Mouse (Mus musculus): ENCODE measurements around the gene Kif22.
"Not testable (repeated sequence)": the region's sequence is repeated elsewhere in the genome, so short reads cannot be mapped to it uniquely, and the experiment has no call there.

The Kif22 gene

DNA sequence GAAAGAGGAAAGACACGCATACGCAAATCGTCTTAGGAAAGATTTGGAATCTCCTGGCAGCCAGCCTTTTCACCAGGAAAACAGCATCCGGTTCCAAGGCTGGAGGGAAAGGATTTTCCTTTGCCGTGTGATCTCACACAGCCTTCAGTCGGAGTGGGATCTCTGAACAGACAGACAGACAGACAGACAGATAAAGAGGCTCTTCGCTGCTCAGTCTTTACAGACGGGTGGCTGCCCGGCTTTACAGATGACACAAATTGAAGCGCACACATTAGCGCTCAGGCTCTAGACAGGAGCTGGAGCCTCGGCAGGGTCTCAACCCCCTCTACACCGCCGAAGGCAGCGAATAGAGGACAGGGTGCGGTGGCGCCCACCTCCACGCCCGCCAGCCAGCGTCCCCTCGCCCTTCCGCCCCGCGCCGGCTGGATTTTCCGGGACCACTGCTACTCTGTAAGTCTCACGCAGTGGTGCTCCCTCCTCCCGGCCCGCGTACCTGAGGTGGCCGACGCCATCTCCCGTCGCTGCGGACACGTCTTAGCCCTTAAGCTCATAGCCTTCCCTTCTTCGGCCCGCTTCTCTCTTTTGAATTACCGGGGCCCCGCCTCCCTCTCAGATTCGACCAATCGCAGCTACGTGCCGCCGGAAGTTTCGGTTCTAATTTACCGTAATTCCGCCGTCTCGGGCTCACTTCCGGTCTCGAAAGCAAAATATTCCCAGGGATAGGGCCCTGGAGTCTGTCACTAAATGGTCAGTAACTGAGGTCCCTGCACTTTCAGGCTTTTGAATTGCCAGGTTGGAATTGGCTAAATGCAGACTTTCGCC lies at the start of gene Kif22:
Kif22 (minus strand) TSS at position 621 of the 822 bp plus-strand sequence.
- DNase-seq (ENCODE audit: low read depth), result peak; percentile 91

DNA sequence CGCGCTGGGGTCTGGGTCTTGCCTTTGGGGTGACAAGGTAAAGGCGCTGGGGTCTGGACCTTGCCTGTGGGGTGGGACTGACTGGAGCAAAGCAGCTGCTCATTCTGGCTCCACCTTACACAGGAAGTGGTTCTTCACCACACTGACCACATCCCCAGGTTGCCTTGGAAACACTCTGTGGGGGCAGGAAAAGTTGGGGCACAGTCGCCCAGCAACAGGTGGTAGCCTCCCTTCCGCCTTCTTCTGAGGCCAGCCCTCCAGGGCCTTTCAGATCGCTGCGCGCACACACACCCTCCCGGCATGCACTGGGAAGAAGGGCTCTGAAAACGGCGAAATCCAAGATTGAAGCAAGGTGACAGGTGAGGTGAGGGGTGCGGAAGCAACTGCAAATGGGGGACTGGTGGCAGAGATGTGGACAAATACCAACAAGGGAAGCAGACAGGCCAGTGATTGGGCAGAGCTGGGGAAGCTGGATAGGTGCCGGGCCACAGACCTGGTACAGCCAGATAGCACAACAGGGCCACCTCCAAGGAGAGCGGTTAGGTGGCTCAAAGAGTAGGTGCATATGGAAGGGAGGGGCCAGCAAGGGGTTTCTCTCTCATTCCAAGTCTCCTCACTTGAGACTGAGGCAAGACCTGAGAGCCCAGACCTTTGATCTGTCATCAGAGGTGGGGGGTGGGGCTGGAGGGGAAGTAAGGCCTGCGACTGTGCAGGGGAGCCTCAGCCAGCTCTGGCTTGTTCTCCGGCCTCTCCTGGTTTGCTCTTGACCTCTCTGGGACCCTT lies 49.0 kb upstream of the Kif22 start, which contains the start of gene AI467606:
AI467606 (plus strand) TSS at position 246 of the 783 bp plus-strand sequence.
- DNase-seq (ENCODE audit: low read depth), result peak; percentile 99

DNA sequence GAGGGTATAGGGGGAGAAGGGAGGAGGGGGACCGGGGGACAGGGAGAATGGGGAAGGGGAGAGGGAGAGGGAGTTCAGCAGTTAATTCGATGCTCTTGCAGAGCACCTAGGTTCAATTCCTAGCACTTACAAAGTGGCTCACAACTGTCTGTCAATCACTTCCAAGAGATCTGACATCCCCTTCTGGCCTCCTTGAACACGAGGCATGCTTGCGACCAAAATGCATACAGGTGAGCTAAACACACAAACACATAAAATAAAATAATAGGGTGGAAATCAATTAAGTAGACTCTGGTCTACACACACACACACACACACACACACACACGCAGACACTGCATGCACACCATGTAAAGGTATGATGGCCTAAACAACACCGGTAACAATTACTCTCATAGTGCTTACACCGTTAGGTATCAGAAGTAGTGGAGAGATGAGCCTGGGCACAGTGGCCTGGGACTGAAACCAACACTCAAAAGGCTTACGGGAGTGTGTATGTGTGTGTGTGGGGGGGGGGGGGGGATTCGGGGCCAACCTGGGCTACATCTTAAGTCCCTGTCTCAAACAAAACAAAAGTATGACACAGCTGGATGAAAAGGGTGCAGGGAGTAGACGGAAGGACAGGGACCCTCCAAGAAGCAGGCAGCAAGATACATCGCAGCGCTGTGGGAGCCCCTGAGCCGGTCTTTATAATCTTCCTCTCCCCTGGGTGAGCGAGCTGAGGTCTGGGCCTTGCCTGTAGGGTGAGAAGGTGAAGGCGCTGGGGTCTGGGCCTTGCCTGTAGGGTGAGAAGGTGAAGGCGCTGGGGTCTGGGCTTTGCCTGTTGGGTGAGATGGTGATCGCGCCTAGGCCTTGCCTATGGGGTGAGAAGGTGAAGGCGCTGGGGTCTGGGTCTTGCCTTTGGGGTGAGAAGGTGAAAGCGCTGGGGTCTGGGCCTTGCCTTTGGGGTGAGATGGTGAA lies 48.2 kb upstream of the Kif22 start:
- DNase-seq (ENCODE audit: low read depth), result no peak

DNA sequence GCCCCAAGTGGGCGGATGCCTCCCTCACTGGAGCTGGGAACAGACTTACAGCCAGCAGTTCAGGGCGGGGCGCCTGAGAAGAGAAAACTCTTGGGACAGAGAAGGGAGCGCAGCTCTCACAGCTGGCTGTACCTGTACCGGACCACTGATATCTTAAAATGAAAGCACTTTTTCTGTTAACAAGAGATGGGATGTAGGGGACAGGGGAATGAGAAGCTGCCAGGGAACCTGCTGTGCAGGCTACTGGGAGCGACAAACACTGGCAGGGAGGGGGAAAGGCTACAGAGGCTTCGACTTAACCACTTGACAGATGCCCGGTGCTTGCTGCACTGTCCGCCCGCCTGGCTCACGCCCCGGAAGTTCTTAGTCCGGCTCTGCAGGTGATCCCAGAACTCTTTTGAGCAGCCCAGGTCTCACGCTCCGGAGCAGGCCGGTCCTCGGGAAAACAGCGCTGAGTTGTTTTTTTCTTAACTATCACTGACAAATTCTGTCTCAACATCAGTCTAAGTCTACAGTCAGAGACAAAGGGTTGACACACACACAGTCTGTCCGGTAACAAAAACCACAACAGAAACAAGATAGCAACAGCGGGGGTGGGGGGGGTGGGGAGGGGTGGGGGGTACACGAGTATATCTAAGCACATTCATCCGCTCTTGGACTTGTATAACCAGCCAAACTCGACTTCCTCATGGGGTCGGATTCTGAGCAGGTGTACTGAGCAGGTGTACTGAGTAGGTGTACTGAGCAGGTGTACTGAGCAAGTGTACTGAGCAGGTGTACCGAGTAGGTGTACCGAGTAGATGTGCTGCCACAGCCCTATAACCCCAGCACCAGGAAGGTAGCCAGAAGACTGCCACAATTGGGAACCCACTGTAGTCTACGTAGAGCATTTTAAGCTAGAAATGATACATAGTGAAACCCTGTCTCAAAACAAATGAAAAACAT lies 46.9 kb upstream of the Kif22 start:
- peak; percentile 61 for DNase-seq (ENCODE audit: low read depth)

DNA sequence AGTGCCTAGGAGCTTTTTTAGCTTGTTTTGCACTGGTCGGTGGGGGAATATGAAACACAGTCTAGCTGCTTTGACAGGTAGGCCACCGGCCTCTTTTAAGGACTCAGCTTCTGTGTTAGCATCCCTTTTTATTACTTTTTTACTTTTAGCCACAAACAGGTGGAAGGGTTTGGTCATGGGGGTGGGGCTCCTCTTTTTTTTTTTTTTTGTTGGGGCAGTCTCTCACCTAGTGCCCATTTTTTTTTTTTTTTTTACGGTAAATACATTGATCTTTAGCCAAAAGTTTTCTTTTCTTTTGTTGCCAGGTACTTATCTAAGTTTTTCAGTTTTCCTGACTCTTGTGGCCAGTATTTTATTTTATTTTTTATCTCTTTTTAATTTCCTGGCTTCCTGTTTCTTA lies 45.8 kb upstream of the Kif22 start:
- DNase-seq (ENCODE audit: low read depth), result no peak

DNA sequence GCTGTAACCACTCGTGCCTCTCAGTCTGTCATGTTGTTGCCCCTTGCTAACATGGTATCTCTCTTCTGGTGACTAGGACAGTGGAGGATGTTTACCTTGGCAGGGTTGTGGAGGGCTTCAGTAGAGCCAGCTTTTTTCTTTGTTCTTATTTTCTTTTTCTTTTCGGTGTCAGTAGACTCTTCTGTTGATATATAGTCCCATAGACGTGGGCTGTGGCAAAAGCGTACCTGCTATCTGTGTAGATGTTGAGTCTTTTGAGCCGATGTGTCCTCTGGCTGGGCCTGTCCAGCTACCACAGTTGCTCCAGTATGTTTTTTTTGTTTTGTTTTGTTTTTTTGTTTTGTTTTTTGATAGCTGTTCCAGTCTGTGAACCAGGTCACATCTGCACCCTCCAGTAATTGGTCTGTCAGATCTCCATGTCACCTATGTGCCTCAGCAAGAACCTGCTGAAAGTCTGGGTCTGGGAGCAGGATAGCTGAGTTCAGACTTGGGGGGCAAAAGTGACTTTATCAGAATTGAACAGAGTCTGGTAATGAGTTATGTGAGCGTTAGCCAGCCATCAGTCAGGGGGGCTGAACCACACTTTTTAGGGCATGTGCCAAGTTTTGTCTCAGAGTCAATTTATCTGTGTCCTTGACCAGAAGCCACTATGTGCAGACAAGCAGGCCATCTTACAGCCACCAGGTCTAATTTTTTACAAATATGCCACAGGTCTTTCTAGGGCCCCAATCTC lies 45.2 kb upstream of the Kif22 start, which contains the start of gene Zg16:
Zg16 (minus strand) TSS at position 51 of the 733 bp plus-strand sequence.
- not testable (repeated sequence) for DNase-seq (ENCODE audit: low read depth)

DNA sequence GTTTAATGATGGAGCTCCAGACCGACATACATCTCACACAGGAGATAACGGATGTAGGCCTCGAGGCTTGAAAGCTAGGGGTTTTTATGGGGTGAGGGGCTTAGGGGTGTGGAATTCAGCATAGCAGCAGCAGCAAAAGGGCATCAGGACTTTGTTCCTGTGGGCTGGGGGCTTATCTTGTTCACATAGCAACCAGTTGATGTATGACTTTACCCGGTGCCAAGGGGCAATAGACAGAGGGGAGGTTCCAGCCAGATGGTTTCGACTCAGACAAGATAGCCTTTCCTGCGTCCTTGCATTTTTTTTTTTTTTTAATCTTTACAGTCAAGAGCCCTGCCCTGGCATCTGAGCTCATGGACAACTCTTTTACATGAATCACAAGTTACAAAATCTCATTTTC lies 43.5 kb upstream of the Kif22 start:
- DNase-seq (ENCODE audit: low read depth), result not testable (repeated sequence)

DNA sequence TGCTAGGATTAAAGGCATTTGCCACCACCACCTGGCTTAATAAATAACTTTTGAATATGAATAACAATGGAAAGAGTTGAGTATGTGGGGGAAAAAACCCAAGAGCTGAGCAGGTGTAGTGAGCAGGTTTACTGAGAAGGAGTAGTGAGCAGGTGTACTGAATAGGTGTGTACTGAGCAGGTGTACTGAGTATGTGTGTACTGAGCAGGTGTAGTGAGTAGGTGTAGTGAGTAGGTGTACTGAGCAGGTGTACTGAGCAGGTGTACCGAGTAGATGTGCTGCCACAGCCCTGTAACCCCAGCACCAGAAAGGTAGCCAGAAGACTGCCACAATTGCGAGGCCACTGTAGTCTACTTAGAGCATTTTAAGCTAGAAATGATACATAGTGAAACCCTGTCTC lies 42.5 kb upstream of the Kif22 start:
- no peak for DNase-seq (ENCODE audit: low read depth)

DNA sequence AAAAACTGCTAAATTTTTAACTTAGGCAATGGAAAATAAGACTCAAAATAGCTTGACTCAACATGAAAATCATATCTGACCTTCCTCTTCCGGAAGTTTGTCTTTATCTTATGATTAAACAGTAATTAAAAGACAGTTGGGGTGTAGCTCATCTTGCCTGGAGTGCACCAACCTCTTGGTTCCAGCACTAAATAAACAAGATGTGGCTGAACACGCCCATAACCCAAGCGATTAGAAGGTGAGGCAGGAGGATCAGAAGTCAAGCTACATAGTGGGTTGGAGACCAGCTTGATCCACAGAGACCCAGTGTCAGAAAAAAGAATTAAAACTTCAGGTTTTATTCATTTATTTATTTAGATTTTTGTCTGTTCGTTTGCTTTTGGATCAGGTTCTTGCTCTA lies 41.4 kb upstream of the Kif22 start:
- peak; percentile 42 for DNase-seq (ENCODE audit: low read depth)

DNA sequence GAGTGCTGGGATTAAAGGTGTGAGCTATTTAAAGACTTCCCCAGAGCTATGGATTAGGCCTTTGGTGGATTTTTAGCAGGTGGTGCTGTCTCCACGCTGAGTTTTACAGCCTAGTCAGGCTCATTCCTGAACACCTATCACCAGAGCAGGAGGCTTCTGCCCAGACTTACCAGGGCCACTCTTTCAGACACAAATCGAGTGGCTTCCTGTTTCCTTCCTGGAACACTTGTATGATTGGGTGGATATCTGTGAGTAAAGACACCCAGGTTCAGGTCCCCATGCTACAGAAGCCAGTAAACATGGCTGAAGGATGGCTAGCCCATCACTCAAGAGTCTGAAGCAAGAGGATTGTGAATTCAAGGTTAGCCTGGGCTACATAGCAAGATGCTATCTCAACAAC lies 40.7 kb upstream of the Kif22 start:
- DNase-seq (ENCODE audit: low read depth), result peak; percentile 51

DNA sequence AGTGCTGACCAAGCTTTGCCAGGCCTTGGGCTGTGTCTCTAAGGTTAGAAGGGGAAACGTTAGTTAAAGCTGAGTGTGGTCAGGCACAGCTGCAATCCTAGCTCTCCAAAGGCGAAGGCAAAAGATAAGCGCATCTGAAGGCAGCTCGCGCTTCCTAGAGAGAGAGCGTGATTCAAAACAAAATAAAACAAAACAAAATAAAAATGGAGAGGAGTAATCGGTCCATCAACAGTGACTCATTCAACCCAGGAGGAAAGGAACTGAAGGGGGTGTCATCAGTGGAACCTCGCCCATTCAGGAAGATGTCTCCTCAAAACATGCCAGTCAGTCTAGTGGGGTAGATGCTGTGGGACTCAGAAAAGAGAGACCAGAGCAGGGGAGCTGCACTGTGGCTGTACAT lies 40.0 kb upstream of the Kif22 start:
- DNase-seq (ENCODE audit: low read depth), result peak; percentile 81

DNA sequence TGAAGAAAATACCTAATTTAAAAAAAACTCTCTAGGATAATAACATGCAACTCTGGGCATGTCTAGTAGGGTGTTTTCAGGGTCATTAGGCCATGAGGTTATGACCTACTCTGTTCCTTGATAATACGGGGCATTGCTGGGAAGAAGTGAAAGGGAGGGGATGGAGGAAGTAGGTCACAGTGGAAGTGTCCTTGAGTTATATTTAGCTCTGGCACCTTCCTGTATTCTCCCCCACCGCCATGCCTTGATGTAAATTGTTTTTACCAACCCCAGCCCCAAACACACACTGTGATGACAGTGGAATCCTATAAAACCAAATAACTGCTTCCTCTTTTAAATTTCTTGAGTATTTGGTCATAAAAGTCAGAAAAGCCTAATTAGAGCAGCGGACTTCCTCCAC lies 37.8 kb upstream of the Kif22 start:
- DNase-seq (ENCODE audit: low read depth), result peak; percentile 69

DNA sequence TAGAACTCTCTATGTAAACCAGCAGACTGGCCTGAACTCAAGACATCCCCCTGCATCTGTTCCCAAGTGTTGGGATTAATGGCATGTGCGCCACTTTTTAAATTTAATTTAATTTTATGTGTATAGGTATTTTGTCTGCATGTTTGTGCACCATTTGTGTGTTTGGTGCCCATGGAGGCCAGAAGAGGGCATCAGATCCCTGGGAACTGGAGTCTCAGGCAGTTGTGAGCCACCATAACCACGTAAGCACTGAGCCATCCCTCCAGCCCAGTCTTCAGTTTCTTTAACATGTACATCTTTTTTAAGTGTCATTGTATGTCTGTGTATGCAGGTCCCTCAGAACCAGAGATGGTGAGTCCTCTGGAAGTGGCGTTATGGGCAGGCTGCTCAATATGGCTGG lies 35.4 kb upstream of the Kif22 start:
- DNase-seq (ENCODE audit: low read depth), result peak; percentile 79

DNA sequence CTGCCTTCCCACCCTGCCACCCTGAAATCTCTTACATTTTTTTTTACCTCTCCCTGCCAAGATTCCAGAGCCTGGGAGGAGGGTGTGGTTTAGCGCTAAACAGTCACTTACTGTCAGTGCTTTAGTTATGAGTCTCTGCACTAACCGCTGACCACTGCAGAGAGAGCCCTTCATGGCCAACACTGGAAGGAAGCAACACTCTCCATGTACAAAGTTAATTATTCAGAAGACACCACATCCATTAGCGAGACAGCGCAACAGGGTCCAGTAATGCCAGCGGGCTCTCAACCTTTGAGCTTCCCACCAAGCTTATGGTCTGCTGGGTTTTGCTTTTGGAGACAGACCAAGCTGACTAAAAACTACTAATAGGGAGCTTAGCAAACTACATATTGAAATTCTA lies 33.9 kb upstream of the Kif22 start:
- DNase-seq (ENCODE audit: low read depth), result no peak

DNA sequence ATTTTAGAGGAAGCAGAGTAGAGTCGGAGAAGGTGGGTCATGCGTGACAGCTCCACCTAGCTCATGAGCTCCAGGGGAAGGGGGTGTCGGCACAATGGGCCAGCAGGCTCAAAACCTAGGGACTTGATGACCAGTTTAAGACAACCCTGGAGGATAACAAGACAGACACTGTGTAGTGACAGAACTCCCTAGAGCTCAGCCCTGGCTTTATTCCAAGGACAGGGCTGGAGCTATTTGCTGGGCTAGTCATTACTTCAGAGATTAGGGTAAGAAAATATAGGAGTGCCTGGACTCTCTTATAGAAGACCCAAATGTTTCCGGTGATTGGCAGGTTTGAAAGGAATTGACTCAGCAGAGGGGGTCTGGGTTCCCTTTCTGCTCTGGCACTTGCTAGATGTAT lies 30.9 kb upstream of the Kif22 start:
- no peak for DNase-seq (ENCODE audit: low read depth)

DNA sequence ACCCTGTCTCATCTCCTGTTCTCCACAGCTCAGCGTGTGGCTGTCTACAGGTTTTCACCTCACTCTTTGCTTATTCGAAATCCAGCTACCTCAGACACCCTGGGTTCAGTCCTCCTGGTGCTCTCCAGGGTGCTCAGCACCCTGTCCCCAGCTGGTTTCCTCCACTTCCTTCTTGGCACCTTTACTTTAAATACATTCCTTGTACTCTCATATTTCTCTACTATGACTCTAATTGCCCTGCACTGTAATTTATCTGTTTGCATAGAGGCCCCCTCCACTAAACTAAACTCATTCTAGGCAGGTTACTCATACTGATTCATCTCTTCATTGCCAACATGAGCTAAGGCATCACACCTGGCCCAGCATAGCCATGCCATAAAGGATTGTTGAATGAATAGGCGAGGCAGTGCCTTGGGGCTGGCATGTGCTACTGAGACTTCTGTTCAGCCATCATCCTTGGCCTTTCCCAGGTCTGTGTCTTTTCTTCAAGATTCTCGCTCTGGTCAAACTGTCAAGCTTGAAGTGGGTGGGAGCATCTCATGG lies 28.7 kb upstream of the Kif22 start:
- no peak for DNase-seq (ENCODE audit: low read depth)

DNA sequence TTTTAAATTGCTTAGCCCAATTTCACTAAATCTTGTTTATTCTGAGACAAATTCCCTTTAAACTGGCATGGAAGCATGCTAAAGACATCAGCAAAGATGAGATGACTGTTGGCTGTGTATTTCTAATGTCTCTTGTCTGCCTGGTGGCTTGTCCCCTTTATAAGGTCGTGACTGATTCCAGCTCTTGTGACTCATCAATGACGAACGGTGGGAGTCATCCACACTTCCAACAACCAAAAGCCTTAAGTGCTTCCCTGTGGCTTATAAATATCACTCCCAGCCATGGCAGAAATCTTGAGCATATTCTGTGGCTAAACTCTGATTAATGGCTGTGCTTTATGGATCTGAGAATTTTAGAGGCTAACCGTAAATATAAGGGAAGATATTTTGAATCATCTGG lies 24.0 kb upstream of the Kif22 start:
- peak; percentile 29 for DNase-seq (ENCODE audit: low read depth)

DNA sequence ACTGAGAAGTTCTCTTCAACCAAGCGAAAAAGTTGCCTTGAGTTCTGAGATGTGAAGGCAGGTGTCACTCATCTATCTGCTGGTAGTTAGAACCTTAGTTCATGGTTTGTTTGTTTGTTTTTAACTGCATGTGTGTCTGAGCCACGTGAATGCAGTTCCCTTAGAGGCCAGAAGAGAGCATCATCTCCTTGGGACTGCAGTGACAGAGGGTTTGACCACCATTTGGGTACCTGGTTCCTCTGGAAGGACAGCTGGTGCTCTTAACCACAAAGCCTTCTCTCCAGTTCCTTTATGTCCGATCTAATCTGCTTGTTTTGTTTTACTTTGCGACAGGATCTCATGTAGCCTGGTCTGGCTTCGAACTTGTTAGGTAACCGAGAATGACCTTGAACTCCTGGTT lies 23.3 kb upstream of the Kif22 start:
- DNase-seq (ENCODE audit: low read depth), result peak; percentile 66

DNA sequence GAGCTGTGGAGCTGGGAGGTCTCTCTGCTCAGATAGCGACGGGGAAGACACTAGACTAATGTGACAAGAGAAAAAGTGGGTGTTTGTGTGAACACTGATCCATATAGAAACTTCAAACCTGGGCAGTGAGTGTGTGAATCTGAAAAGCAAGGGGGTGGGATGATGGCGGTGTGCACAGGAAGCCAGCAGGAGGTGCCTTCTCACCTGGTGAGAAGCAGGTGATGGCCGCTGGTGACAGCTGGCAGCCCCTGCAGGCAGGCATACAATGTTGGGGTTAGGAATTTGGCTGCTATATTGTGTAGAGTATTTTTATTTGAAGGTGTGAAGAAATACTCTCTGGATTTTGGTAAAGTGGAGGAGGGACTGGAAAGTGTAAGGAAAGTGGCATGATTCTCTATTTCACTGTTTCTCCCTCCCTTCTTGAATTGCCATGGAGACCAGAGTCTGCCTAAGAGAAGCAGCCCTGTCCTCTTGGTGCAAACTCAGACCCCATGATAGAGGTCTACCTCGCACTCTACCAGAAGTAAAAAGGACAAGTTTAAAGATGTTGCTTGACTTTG lies 12.8 kb upstream of the Kif22 start:
- DNase-seq (ENCODE audit: low read depth), result no peak

DNA sequence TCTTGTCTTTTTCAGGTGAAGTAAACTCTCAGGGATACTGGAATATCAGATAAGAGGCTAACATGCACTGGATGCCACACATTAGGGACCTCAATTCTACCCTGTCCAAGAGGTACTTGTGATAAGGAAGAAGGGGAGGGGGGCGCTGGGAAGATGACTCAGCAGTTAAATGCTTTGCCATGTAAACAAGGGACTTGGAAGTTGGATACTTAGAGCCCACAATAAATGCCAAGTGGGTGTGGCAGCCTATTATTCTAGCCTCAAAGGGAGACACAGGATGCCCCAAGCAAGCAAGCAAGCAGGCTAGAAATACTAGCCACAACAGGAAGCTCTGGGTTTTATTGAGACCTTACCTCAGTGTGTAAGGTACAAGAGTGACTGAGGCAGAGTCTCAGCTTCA lies 11.0 kb downstream of the Kif22 start:
- peak; percentile 33 for DNase-seq (ENCODE audit: low read depth)

Data from 416B (cell line).